Mouse (Mus musculus): ENCODE results near the gene Sgk1.

Gene Sgk1

GRCm38 (mm10) chr10:21975384-21975783 lies 93.4 kb downstream of the Sgk1 start:
- no peak for DNase-seq (ENCODE audit: low spot score)

GRCm38 (mm10) chr10:21976253-21976652 lies 94.3 kb downstream of the Sgk1 start:
- DNase-seq (ENCODE audit: low spot score) = no peak

GRCm38 (mm10) chr10:21978421-21978820 lies 96.4 kb downstream of the Sgk1 start:
- DNase-seq (ENCODE audit: low spot score) = no peak

GRCm38 (mm10) chr10:21979286-21979965 lies 97.4 kb downstream of the Sgk1 start:
- no peak for DNase-seq (ENCODE audit: low spot score)

- no peak for DNase-seq (ENCODE audit: low spot score)
Measured at GRCm38 (mm10) chr10:21980780-21981435, 98.9 kb downstream of the Sgk1 start.

- DNase-seq (ENCODE audit: low spot score) = no peak
Measured at GRCm38 (mm10) chr10:21982303-21982702, 100.3 kb downstream of the Sgk1 start.

- no peak for DNase-seq (ENCODE audit: low spot score)
Measured at GRCm38 (mm10) chr10:21988489-21988888, 106.5 kb downstream of the Sgk1 start.

GRCm38 (mm10) chr10:21991351-21991840 lies 109.4 kb downstream of the Sgk1 start:
- DNase-seq (ENCODE audit: low spot score) = no peak

- no peak for DNase-seq (ENCODE audit: low spot score)
Measured at GRCm38 (mm10) chr10:21991986-21992833, 110.2 kb downstream of the Sgk1 start.

GRCm38 (mm10) chr10:21992834-21993514 lies 111.0 kb downstream of the Sgk1 start:
- no peak for DNase-seq (ENCODE audit: low spot score)

GRCm38 (mm10) chr10:21993515-21994373 lies 111.8 kb downstream of the Sgk1 start:
- DNase-seq (ENCODE audit: low spot score) = peak; percentile 21

GRCm38 (mm10) chr10:21994431-21994914 lies 112.5 kb downstream of the Sgk1 start:
- DNase-seq (ENCODE audit: low spot score) = peak; percentile 86

- DNase-seq (ENCODE audit: low spot score) = peak; percentile 72
Measured at GRCm38 (mm10) chr10:21995221-21995620, 113.2 kb downstream of the Sgk1 start.

- DNase-seq (ENCODE audit: low spot score) = peak; percentile 53
Measured at GRCm38 (mm10) chr10:21995661-21996308, 113.8 kb downstream of the Sgk1 start.

- DNase-seq (ENCODE audit: low spot score) = no peak
Measured at GRCm38 (mm10) chr10:21996660-21997447, 114.9 kb downstream of the Sgk1 start.

- no peak for DNase-seq (ENCODE audit: low spot score)
Measured at GRCm38 (mm10) chr10:21997550-21998204, 115.7 kb downstream of the Sgk1 start.

GRCm38 (mm10) chr10:21998503-21999180 lies 116.7 kb downstream of the Sgk1 start:
- DNase-seq (ENCODE audit: low spot score) = no peak

Data from c-Kit-positive CD71-positive TER-119-positive erythroid progenitor cells, embryonic 14.5 days (primary cell).